Mouse (Mus musculus): ENCODE measurements at regions not wholly inside any gene's neighbourhood (a gene's known extent, or its start where the extent isn't known, plus 50 kb on each side); places are given as distances from the start of the nearest gene placed in this dataset.

GRCm38 (mm10) chr3:133877310-133877709 lies 332.4 kb upstream of the Tet2 start:
- TF ChIP-seq CTCF (IDR thresholded peaks at IDR 0.05; ENCODE audit: borderline replicate concordance, control insufficient read depth, extremely low read depth, insufficient read depth, low read length, poor library complexity) (no peak), POLR2A (IDR thresholded peaks at IDR 0.05; ENCODE audit: control insufficient read depth, extremely low read depth, insufficient read depth, low read length, poor library complexity) (no peak)

All from thymus, adult 2 months (tissue).